Mouse (Mus musculus) testis, postnatal 14 days (tissue): ENCODE data around the gene Aoc3.
"Not testable (repeated sequence)": the region's sequence is repeated elsewhere in the genome, so short reads cannot be mapped to it uniquely, and the experiment has no call there.

Experiments used
- DNase-seq: peaks from one replicate; pipeline ENCODE4 v3.0.0; 2021; ENCODE audit warnings: low spot score

The Aoc3 gene

GRCm38 (mm10) chr11:101330371-101330924 lies at the start of gene Aoc3:
Aoc3 (plus strand) TSS chr11:101330605.
- peak; percentile 50 for DNase-seq

- DNase-seq: no peak
Measured at GRCm38 (mm10) chr11:101280837-101281236, 49.6 kb upstream of the Aoc3 start.

GRCm38 (mm10) chr11:101282896-101283295 lies 47.5 kb upstream of the Aoc3 start:
- no peak for DNase-seq

GRCm38 (mm10) chr11:101283805-101284204 lies 46.6 kb upstream of the Aoc3 start:
- DNase-seq: no peak

GRCm38 (mm10) chr11:101287306-101287705 lies 43.1 kb upstream of the Aoc3 start:
- no peak for DNase-seq

- DNase-seq: no peak
Measured at GRCm38 (mm10) chr11:101291231-101291630, 39.2 kb upstream of the Aoc3 start.

GRCm38 (mm10) chr11:101295191-101295590 lies 35.2 kb upstream of the Aoc3 start:
- DNase-seq: no peak

GRCm38 (mm10) chr11:101300881-101301280 lies 29.5 kb upstream of the Aoc3 start:
- no peak for DNase-seq

- DNase-seq: no peak
Measured at GRCm38 (mm10) chr11:101301299-101302003, 29.0 kb upstream of the Aoc3 start.

- DNase-seq: peak; percentile 96
Measured at GRCm38 (mm10) chr11:101302004-101302798, 28.2 kb upstream of the Aoc3 start, which contains the start of gene Becn1. Becn1 (minus strand) TSS chr11:101302286.

GRCm38 (mm10) chr11:101307744-101308143 lies 22.7 kb upstream of the Aoc3 start:
- DNase-seq: no peak

- no peak for DNase-seq
Measured at GRCm38 (mm10) chr11:101311083-101311482, 19.3 kb upstream of the Aoc3 start.

- DNase-seq: no peak
Measured at GRCm38 (mm10) chr11:101312150-101312549, 18.3 kb upstream of the Aoc3 start.

GRCm38 (mm10) chr11:101314567-101314966 lies 15.8 kb upstream of the Aoc3 start:
- DNase-seq: no peak

GRCm38 (mm10) chr11:101315082-101315650 lies 15.2 kb upstream of the Aoc3 start:
- DNase-seq: no peak

- DNase-seq: peak; percentile 94
Measured at GRCm38 (mm10) chr11:101315665-101316500, 14.5 kb upstream of the Aoc3 start, which contains the start of gene Psme3. Psme3 (plus strand) TSS chr11:101316213.

GRCm38 (mm10) chr11:101316501-101316917 lies 13.9 kb upstream of the Aoc3 start:
- no peak for DNase-seq

GRCm38 (mm10) chr11:101323609-101324008 lies 6.8 kb upstream of the Aoc3 start:
- no peak for DNase-seq

- no peak for DNase-seq
Measured at GRCm38 (mm10) chr11:101324763-101325162, 5.6 kb upstream of the Aoc3 start, which contains the start of gene Aoc2. Aoc2 (plus strand) TSS chr11:101325063.

GRCm38 (mm10) chr11:101325201-101325600 lies 5.2 kb upstream of the Aoc3 start:
- DNase-seq: not testable (repeated sequence)

- DNase-seq: no peak
Measured at GRCm38 (mm10) chr11:101326147-101326546, 4.3 kb upstream of the Aoc3 start.
